Comparison of ENCODE assay signal across 30 mouse cellular contexts in genomic region chr19:9886348-9886747, GRCm38 (mm10). TPM values are rescaled to one million over a fixed set of nuclear protein-coding genes. Genes with fewer than 3 reads are reported as not detected.
A peak's percentile ranks its signal among the peaks of the same experiment; 100 is the strongest.
DNase-seq lines count a peak whose midpoint lies in the region; ATAC-seq and TF ChIP-seq lines count a peak whose summit lies in the region.
"Had no signal": no experiment of that assay in that cellular context is flagged by ENCODE, and none has a peak within 500 bp of the region (broad histone marks: within the 10 kb centered on the region; RNA-seq: fewer than 3 reads in every experiment).

No protein-coding gene starts in this region.

- in situ Hi-C loops in CH12.LX (cut with MboI; ENCODE audit: low pct_ligation_motif_present, low pct_unique_long_range_greater_than_20kb, low sequenced_read_pairs) = no loop called here

- dilution Hi-C loops in CH12.LX (cut with MboI; ENCODE audit: extremely low pct_ligation_motif_present, extremely low pct_unique_long_range_greater_than_20kb, low sequenced_read_pairs) = no loop called here

- no peak for TF ChIP-seq CTCF in liver, postnatal 0 days (IDR thresholded peaks at IDR 0.05; ENCODE audit: low read depth)
- no peak for TF ChIP-seq CTCF in CH12.LX (conservative IDR thresholded peaks at IDR 0.05 in 1 of 2, IDR thresholded peaks at IDR 0.05 in 1 of 2; ENCODE audit: low read depth in 2 of 2, low read length in 2 of 2)

- no peak overlapping the region for H3K4me3 ChIP-seq in heart, embryonic 12.5 days
- H3K4me3 ChIP-seq in liver, postnatal 0 days (ENCODE audit: low read depth, low read length) = no peak overlapping the region
- no peak overlapping the region for H3K4me3 ChIP-seq in liver, embryonic 11.5 days (ENCODE audit: low read depth, low read length)
- H3K4me3 ChIP-seq in CH12.LX (replicated peaks in 1 of 3; ENCODE audit: low read depth in 2 of 3, low read length in 2 of 3, poor library complexity in 1 of 3) = no peak overlapping the region
- H3K4me3 ChIP-seq: embryonic facial prominence, embryonic 13.5 days; embryonic facial prominence, embryonic 15.5 days; erythroblast, embryonic 14.5 days; forebrain, embryonic 10.5 days; forebrain, embryonic 12.5 days had no signal

- no peak for TF ChIP-seq EP300 in liver, postnatal 0 days (IDR thresholded peaks at IDR 0.05; ENCODE audit: low read depth)
- no peak for TF ChIP-seq EP300 in CH12.LX (IDR thresholded peaks at IDR 0.05; ENCODE audit: low read length)

- DNase-seq in heart, adult 11 months = peak; percentile 52
- DNase-seq in liver, postnatal 0 days = no peak
- no peak for DNase-seq in liver, embryonic 11.5 days (ENCODE audit: low spot score)
- DNase-seq in CH12.LX (ENCODE audit: extremely low read depth) = no peak
- DNase-seq: adrenal gland, adult 2 months; adrenal gland, postnatal 10 days; adrenal gland, postnatal 25 days; B cell, adult 2 months; cerebellum, adult 11 months; cerebellum, adult 18-20 months; cerebellum, adult 8-10 months; cerebellum, adult 9-11 months; cerebellum, postnatal 14 days; cerebellum, postnatal 36 days; embryo, embryonic 11 days had no signal

- no peak for ATAC-seq in heart, embryonic 12.5 days (ENCODE audit: insufficient number of reproducible peaks, low FRiP score)
- ATAC-seq in liver, postnatal 0 days = 0 out of 2 replicates have a peak, but pooled peaks have one; percentile 9
- ATAC-seq in liver, embryonic 11.5 days (replicated peaks; ENCODE audit: low FRiP score) = no peak
- ATAC-seq: CD4-positive, CD25-positive, alpha-beta regulatory T cell, adult 4 months; forebrain, embryonic 14.5 days; forebrain, embryonic 16.5 days had no signal

- 48% methylated on average over 1 of the region's 1 CpGs for WGBS in heart, embryonic 12.5 days
- WGBS in liver, postnatal 0 days (ENCODE audit: insufficient replicate concordance) = 53% methylated on average over 1 of the region's 1 CpGs
- WGBS in liver, embryonic 11.5 days = 86% methylated on average over 1 of the region's 1 CpGs

- peaks cover 43% of the 10 kb centered on the region for H3K79me2 ChIP-seq in CH12.LX (replicated peaks; ENCODE audit: control insufficient read depth, extremely low read depth, insufficient read depth, poor library complexity, severe bottlenecking)

- H3K27me3 ChIP-seq in heart, embryonic 12.5 days (replicated peaks) = no peaks in the 10 kb centered on the region
- no peaks in the 10 kb centered on the region for H3K27me3 ChIP-seq in liver, postnatal 0 days (ENCODE audit: insufficient read depth, low read length)
- no peaks in the 10 kb centered on the region for H3K27me3 ChIP-seq in liver, embryonic 11.5 days (replicated peaks; ENCODE audit: control insufficient read depth, insufficient read depth, low read length)
- H3K27me3 ChIP-seq in CH12.LX (replicated peaks) = no peaks in the 10 kb centered on the region
- H3K27me3 ChIP-seq: embryonic facial prominence, embryonic 13.5 days; embryonic facial prominence, embryonic 15.5 days; forebrain, embryonic 12.5 days had no signal

- H3K9me3 ChIP-seq in heart, embryonic 12.5 days (replicated peaks) = no peaks in the 10 kb centered on the region
- H3K9me3 ChIP-seq in liver, postnatal 0 days (ENCODE audit: low read length) = no peaks in the 10 kb centered on the region
- no peaks in the 10 kb centered on the region for H3K9me3 ChIP-seq in liver, embryonic 11.5 days (ENCODE audit: control insufficient read depth, low read length)
- no peaks in the 10 kb centered on the region for H3K9me3 ChIP-seq in CH12.LX (replicated peaks; ENCODE audit: low read length)
- H3K9me3 ChIP-seq: embryonic facial prominence, embryonic 13.5 days; embryonic facial prominence, embryonic 15.5 days; forebrain, embryonic 10.5 days; forebrain, embryonic 12.5 days had no signal

- H3K36me3 ChIP-seq in heart, embryonic 12.5 days = peaks cover 83% of the 10 kb centered on the region
- H3K36me3 ChIP-seq in liver, postnatal 0 days (replicated peaks; ENCODE audit: insufficient read depth, low read length) = peaks cover 84% of the 10 kb centered on the region
- peaks cover 67% of the 10 kb centered on the region for H3K36me3 ChIP-seq in liver, embryonic 11.5 days (ENCODE audit: control insufficient read depth, insufficient read depth, low read length)
- H3K36me3 ChIP-seq in CH12.LX (replicated peaks in 1 of 2; ENCODE audit: control insufficient read depth in 1 of 2, insufficient read depth in 1 of 2, low read length in 1 of 2) = peaks cover 70 to 94% of the 10 kb centered on the region in 2 experiments

- H3K27ac ChIP-seq in heart, embryonic 12.5 days (ENCODE audit: poor library complexity, severe bottlenecking) = no peak overlapping the region
- H3K27ac ChIP-seq in liver, postnatal 0 days (ENCODE audit: low read depth) = no peak overlapping the region
- H3K27ac ChIP-seq in liver, embryonic 11.5 days (ENCODE audit: low read depth, low read length) = no peak overlapping the region
- H3K27ac ChIP-seq in CH12.LX (ENCODE audit: insufficient read depth, low read depth) = no peak overlapping the region
- H3K27ac ChIP-seq: embryonic facial prominence, embryonic 13.5 days; embryonic facial prominence, embryonic 15.5 days; forebrain, embryonic 10.5 days; forebrain, embryonic 12.5 days had no signal

- TF ChIP-seq RAD21 in CH12.LX (IDR thresholded peaks at IDR 0.05; ENCODE audit: low read depth, low read length) = no peak

- no peak overlapping the region for H3K4me2 ChIP-seq in heart, embryonic 12.5 days
- H3K4me2 ChIP-seq in liver, postnatal 0 days (ENCODE audit: low read depth, low read length) = no peak overlapping the region
- H3K4me2 ChIP-seq in liver, embryonic 11.5 days = no peak overlapping the region
- no peak overlapping the region for H3K4me2 ChIP-seq in CH12.LX (ENCODE audit: insufficient read depth, low read depth, poor library complexity, severe bottlenecking)
- H3K4me2 ChIP-seq: embryonic facial prominence, embryonic 13.5 days; embryonic facial prominence, embryonic 15.5 days; forebrain, embryonic 12.5 days had no signal

- H3K4me1 ChIP-seq in heart, embryonic 12.5 days (replicated peaks) = no peaks in the 10 kb centered on the region
- no peaks in the 10 kb centered on the region; the same call in 1 of the 2 replicates for H3K4me1 ChIP-seq in liver, postnatal 0 days (ENCODE audit: insufficient read depth)
- no peaks in the 10 kb centered on the region for H3K4me1 ChIP-seq in liver, embryonic 11.5 days (replicated peaks; ENCODE audit: control insufficient read depth, insufficient read depth, low read length)
- peaks cover 0 to 7% of the 10 kb centered on the region in 2 experiments; a peak in 1 of 4 replicates for H3K4me1 ChIP-seq in CH12.LX (ENCODE audit: control insufficient read depth in 1 of 2, insufficient read depth in 2 of 2)
- H3K4me1 ChIP-seq: embryonic facial prominence, embryonic 13.5 days; embryonic facial prominence, embryonic 15.5 days; forebrain, embryonic 10.5 days; forebrain, embryonic 12.5 days had no signal

- no peak overlapping the region for H3K9ac ChIP-seq in heart, embryonic 12.5 days
- H3K9ac ChIP-seq in liver, postnatal 0 days (replicated peaks) = 0 out of 2 replicates have a peak overlapping the region, but pooled peaks have one; percentile 12
- H3K9ac ChIP-seq in liver, embryonic 11.5 days (ENCODE audit: low read depth, low read length) = no peak overlapping the region
- no peak overlapping the region for H3K9ac ChIP-seq in CH12.LX (ENCODE audit: insufficient read depth, low read depth)
- H3K9ac ChIP-seq: embryonic facial prominence, embryonic 13.5 days; embryonic facial prominence, embryonic 15.5 days; forebrain, embryonic 12.5 days had no signal

- TF ChIP-seq POLR2A in CH12.LX (IDR thresholded peaks at IDR 0.05; ENCODE audit: low read depth, low read length) = 0 out of 2 replicates have a peak, but pooled peaks have one; percentile 1

TF ChIP-seq in CH12.LX, 34 proteins besides CTCF, POLR2A, EP300 and RAD21 (continues in another document):
- TF ChIP-seq MYC (IDR thresholded peaks at IDR 0.05; ENCODE audit: low read depth, low read length) = no peak
- TF ChIP-seq CHD2 (IDR thresholded peaks at IDR 0.05; ENCODE audit: low read length) = no peak
- TF ChIP-seq RCOR1 (conservative IDR thresholded peaks at IDR 0.05; ENCODE audit: low read depth, low read length) = no peak
- no peak for TF ChIP-seq USF2 (conservative IDR thresholded peaks at IDR 0.05; ENCODE audit: low read depth, low read length)
- TF ChIP-seq MEF2A (IDR thresholded peaks at IDR 0.05; ENCODE audit: borderline replicate concordance, low read depth, low read length) = no peak
- no peak for TF ChIP-seq IRF4 (IDR thresholded peaks at IDR 0.05; ENCODE audit: low read depth, low read length)
- no peak for TF ChIP-seq ELF1 (IDR thresholded peaks at IDR 0.05; ENCODE audit: low read depth, low read length)
- no peak for TF ChIP-seq ZC3H11A (IDR thresholded peaks at IDR 0.05; ENCODE audit: low read depth, low read length)
- TF ChIP-seq MXI1 (IDR thresholded peaks at IDR 0.05; ENCODE audit: low read depth, low read length) = no peak
- no peak for TF ChIP-seq JUND (conservative IDR thresholded peaks at IDR 0.05; ENCODE audit: low read depth, low read length)
- TF ChIP-seq NELFE (IDR thresholded peaks at IDR 0.05; ENCODE audit: low read depth, low read length) = no peak
- no peak for TF ChIP-seq USF1 (IDR thresholded peaks at IDR 0.05; ENCODE audit: low read depth, low read length)
- TF ChIP-seq MAX (IDR thresholded peaks at IDR 0.05; ENCODE audit: low read length) = no peak
- TF ChIP-seq NRF1 (IDR thresholded peaks at IDR 0.05; ENCODE audit: low read depth, low read length) = no peak
- TF ChIP-seq PAX5 (IDR thresholded peaks at IDR 0.05; ENCODE audit: low read length) = no peak
- no peak for TF ChIP-seq CHD1 (IDR thresholded peaks at IDR 0.05; ENCODE audit: low read depth, low read length)
- TF ChIP-seq HCFC1 (IDR thresholded peaks at IDR 0.05; ENCODE audit: low read depth, low read length) = no peak
- no peak for TF ChIP-seq UBTF (IDR thresholded peaks at IDR 0.05; ENCODE audit: low read depth, low read length)

RNA-seq across cellular contexts. Expression of gene Incenp, which starts 13.0 kb away (rescaled TPM):
- 82.2 and 83.0 TPM in 2 replicates for polyA plus RNA-seq in heart, embryonic 12.5 days (2016; fragmentation: Nextera tagmentation; extraction: Ambion mirVana)
- 39.9 and 43.4 TPM in 2 replicates for polyA plus RNA-seq in liver, postnatal 0 days (2015; fragmentation: Nextera tagmentation; extraction: Ambion mirVana)
- polyA plus RNA-seq in liver, embryonic 11.5 days (2014; fragmentation: Nextera tagmentation; extraction: Ambion mirVana) = 116 and 118 TPM in 2 replicates
- total RNA-seq in CH12.LX (2012; rRNA removed) = 73.4 and 84.3 TPM in 2 replicates
- 58.5 and 63.7 TPM in 2 replicates for total RNA-seq in CH12.LX (2014; rRNA removed)
- polyA plus RNA-seq in CH12.LX (2012; ENCODE audit: insufficient read length, low read depth) = 201 and 238 TPM in 2 replicates

RNA-seq across cellular contexts. Expression of gene Scgb2a2, which starts 39.0 kb away (rescaled TPM):
- not detected in 2 replicates for polyA plus RNA-seq in heart, embryonic 12.5 days (2016; fragmentation: Nextera tagmentation; extraction: Ambion mirVana)
- not detected in 2 replicates for polyA plus RNA-seq in liver, postnatal 0 days (2015; fragmentation: Nextera tagmentation; extraction: Ambion mirVana)
- polyA plus RNA-seq in liver, embryonic 11.5 days (2014; fragmentation: Nextera tagmentation; extraction: Ambion mirVana) = not detected in 2 replicates
- total RNA-seq in CH12.LX (2012; rRNA removed) (not detected in 2 replicates), CH12.LX (2014; rRNA removed) (not detected in 2 replicates)
- polyA plus RNA-seq in CH12.LX (2012; ENCODE audit: insufficient read length, low read depth) = not detected in 2 replicates
- total RNA-seq: adrenal gland, adult 2 months; adrenal gland, postnatal 10 days; adrenal gland, postnatal 25 days; adrenal gland, postnatal 4 days; common myeloid progenitor, adult 5-6 weeks; ES-E14; MEL had no signal
- polyA plus RNA-seq: adrenal gland, adult 2 months; brain, embryonic 14.5 days; CD4-positive, CD25-positive, alpha-beta regulatory T cell, adult 4 months; embryonic facial prominence, embryonic 11.5 days; embryonic facial prominence, embryonic 13.5 days; embryonic facial prominence, embryonic 15.5 days; erythroblast, embryonic 14.5 days; forebrain, embryonic 10.5 days; forebrain, embryonic 12.5 days; forebrain, embryonic 14.5 days; forebrain, embryonic 16.5 days had no signal
